Mouse (Mus musculus): ENCODE measurements at regions not wholly inside any gene's neighbourhood (a gene's known extent, or its start where the extent isn't known, plus 50 kb on each side); places are given as distances from the start of the nearest gene placed in this dataset.
A peak's percentile ranks its signal among the peaks of the same experiment; 100 is the strongest.

DNA sequence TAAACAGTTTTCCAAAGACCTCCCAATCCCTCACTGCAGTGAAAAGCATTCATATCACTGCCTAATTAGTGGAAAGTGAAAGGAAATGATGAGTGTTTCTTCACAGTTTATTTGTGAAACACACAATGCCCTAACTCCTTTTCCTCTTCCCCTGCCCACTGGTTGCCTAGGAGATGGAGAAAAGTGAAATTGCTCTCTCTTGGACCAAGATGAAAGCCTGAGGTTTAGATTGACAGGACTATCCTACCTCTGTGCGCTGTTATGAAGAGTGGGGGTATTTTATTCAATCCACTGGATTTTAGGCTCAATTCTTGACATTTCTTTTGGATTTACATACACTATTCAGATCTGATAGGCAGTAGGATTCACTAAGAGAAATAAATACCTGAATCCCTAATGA is 132.1 kb upstream of the Zbtb20 start:
- no peak for TF ChIP-seq CTCF (conservative IDR thresholded peaks at IDR 0.05)
- DNase-seq (ENCODE audit: low spot score in 2 of 2), result no peak
- Histone ChIP-seq H3K4me3 (no peak overlapping the region), H3K27ac (no peak overlapping the region)

DNA sequence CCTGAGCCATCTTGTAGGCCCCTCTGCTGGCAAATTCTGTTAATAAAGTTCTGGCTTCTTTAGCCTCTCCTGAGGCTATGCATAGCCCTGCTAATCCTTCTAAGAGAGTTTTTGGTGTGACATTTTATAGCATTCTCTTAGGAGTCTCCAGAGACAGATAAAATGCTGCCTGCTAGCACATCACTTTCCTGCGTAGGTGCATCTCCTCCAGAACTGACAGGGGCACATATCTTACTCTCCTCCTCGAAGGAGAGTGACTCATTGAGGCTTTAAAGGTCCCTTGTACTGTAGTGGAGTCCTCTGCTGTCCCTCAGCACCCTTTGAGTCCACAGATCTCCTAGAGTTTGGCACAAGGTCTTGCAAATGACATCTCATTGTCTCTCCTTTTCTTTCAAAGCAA is 132.6 kb upstream of the Zbtb20 start:
- no peak overlapping the region for H3K4me3 ChIP-seq
- no peak for TF ChIP-seq CTCF (conservative IDR thresholded peaks at IDR 0.05)
- no peak overlapping the region for H3K27ac ChIP-seq
- no peak for DNase-seq (ENCODE audit: low spot score in 2 of 2)

DNA sequence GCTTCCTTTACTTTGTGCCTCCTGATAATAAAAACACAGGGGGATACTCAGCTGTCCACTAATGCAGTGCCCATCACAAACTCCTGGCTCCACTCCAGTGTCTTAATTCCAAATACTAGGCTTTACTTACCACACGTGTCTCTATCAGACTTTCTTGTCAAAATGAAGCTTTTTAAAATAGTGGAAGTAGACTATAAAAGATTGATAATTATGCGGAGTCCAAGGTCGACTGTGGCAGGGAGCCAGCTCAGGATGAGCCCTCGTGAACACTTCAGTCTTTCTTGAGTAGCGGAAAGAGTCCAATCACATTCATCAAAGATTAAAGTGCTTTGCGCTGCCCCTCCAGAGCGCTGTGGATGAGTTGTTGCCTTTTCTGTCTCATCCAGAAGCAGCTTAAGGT is 147.9 kb upstream of the Zbtb20 start:
- TF ChIP-seq CTCF (conservative IDR thresholded peaks at IDR 0.05), result no peak
- no peak for DNase-seq (ENCODE audit: low spot score in 2 of 2)
- Histone ChIP-seq H3K4me3 (no peak overlapping the region), H3K27ac (no peak overlapping the region)

DNA sequence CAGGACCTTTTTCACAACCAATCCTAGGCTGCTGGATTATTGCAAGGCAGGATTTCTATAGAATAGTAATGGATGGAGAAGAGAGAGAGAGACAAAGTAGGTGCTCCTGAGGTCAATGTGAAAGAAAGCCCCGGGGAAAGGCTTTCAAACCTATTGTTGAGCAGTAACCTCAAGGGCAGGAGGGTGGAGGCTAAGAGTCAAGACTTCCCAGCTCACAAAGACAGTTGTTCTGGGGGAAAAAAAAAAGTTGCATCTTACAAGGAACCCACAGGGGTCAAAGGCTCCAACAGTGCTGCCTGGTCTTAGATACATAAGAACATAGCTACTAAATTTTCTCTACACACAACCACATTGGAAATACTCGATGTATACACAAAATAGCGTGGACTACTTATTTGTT is 155.8 kb upstream of the Zbtb20 start:
- Histone ChIP-seq H3K4me3 (no peak overlapping the region), H3K27ac (no peak overlapping the region)
- TF ChIP-seq CTCF (conservative IDR thresholded peaks at IDR 0.05), result no peak
- DNase-seq (ENCODE audit: low spot score in 2 of 2), result no peak

DNA sequence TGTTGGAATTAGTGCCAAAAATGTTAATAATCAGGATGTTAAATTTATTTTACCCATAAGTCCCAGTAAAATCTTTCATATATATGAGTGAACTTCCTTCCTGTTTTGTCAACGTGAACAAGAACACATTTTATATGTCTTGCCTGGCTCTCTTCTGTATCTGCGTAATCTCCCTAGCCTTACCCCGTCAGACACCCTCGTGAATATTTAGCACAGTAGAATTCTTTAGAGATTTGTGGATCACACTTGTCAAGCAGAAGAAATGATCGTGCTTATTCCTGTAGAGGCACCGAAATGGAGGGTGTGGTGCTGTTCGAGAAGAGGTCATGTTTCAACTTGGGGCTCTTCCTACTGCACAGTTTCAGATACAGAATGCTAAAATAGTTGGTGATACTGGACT is 157.2 kb upstream of the Zbtb20 start:
- peak in 1 of 2 experiments; percentile 11 for DNase-seq (ENCODE audit: low spot score in 2 of 2)
- Histone ChIP-seq H3K27ac (peak overlapping the region; percentile 70), H3K4me3 (no peak overlapping the region)
- no peak for TF ChIP-seq CTCF (conservative IDR thresholded peaks at IDR 0.05)

DNA sequence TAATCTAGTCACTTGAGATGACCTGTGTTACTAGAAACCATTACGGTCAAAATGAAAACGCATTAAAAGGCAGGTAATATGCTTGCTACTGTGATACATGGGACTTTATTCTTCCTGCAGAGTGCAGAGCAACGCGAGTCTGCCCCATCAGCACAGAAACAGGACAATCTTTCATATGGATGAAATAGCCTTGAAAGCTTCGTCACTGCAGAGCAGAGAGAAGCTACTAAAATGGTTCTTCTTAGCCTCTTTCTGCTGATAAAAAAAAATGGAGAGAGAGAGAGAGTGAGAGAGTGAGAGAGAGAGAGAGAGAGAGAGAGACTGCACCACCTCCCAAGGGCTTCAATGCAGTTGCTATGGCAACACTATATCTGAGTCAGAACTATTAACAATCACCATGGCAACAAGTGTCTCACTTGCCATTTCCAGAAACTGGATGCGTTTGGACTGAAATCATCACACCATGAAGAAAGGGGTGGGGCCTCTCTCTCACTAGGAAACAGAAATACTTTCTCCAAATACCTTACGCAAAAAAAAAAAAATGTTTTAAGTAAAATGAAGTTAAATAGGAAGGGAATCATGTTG is 157.8 kb upstream of the Zbtb20 start:
- TF ChIP-seq CTCF (conservative IDR thresholded peaks at IDR 0.05), result no peak
- DNase-seq (ENCODE audit: low spot score in 2 of 2), result peak; percentile 49 to 83

DNA sequence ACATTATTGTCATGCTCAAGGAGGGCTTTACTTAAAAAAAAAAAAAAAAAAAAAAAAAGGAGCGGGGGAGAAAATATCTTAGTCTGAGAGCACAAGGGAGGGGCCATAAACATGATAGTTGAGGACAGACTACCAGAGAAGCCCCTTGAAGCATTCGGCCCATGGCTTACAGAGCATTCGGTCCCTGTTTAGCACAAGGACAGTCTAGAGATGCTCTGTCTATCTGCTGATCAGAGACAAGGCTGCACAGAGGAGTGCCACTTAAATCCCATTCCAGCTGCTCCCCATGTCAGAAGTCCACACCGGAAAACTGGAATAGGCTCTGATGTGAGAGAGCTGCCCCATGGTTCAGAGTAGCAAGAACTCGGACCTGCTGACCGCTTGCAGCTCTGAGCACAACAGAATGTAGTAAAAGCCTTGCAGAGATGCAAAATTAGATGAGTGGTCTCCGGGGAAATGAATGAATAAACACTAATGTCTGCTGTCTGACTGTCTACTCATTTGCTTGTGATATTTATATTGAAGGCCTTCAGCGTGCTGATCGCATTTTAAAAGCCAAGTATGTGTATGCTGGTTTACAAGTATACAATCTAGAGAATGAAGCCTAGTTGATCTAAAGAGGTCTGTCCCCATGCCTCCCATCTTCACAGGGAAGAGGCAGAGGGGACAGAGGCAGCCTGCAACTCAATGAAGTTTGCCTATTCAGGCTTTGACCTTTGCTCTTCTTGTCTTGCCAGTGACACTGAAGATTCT is 158.4 kb upstream of the Zbtb20 start:
- H3K27ac ChIP-seq, result peak overlapping the region; percentile 92
- no peak for TF ChIP-seq CTCF (conservative IDR thresholded peaks at IDR 0.05)
- DNase-seq (ENCODE audit: low spot score in 2 of 2), result no peak

More for the DNA sequence above, 157.8 kb upstream of the Zbtb20 start:
- Histone ChIP-seq H3K4me3 (no peak overlapping the region), H3K27ac (peak overlapping the region; percentile 92)

DNA sequence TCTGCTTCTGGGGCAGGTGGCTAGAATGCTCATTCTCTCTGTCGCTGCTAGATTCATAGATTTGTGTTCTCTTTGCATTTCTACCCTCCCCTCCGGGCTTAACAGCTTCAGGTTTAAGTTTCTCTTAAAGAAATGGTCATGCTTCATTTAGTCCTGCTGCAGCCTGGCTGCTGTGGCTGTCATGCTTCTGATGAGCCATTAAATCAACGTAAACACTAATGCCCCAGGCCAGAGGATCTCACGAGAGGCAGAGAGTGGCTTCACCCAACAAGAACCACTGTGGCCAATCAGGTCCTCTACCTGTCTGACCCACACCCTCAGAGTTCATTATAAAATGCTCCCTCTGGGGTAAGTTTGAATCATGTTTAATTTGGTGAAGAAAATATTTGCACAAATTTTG is 173.0 kb upstream of the Zbtb20 start:
- H3K27ac ChIP-seq, result no peak overlapping the region
- DNase-seq (ENCODE audit: low spot score in 2 of 2), result no peak
- no peak overlapping the region for H3K4me3 ChIP-seq
- TF ChIP-seq CTCF (conservative IDR thresholded peaks at IDR 0.05), result no peak

More for the DNA sequence above, 158.4 kb upstream of the Zbtb20 start:
- no peak overlapping the region for H3K4me3 ChIP-seq

DNA sequence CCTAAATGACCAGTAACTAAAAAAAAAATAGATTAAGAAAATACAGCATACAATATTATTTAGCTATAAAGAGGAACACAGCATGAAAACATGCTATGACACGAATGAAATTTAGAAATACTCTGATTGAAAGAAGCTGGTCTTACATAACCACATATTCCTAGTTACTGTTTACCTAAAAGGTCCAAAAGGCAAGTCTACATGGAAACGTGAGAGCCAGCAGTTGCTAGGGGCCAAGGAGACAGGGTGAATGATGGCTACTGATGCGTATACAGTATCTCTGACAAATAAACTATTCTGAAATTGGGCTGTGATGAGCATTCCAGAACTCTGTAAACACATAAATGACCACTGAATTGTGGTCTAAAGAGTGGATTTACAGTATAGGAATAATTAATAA is 194.5 kb upstream of the Zbtb20 start:
- Histone ChIP-seq H3K27ac (no peak overlapping the region), H3K4me3 (no peak overlapping the region)
- DNase-seq (ENCODE audit: low spot score in 2 of 2), result no peak
- TF ChIP-seq CTCF (conservative IDR thresholded peaks at IDR 0.05), result no peak

DNA sequence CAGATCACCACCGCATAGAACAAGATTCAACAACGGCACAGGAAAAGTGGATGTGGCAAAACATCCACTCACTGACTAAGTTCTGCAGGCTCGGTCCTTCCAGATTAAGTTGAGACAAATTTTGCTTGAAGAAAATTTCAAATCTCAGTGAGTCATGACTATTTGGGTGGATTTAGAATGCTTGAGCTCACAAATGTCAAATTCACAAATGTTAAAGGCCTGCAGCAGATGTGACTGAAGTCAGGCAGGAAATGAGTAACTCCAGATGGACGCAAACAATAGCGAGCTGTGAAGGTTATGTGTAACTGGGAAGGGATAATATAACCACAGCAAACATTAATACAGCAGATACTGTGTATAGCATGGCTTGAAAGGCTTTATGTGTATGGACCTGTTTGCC is 198.5 kb upstream of the Zbtb20 start:
- DNase-seq (ENCODE audit: low spot score in 2 of 2), result no peak

DNA sequence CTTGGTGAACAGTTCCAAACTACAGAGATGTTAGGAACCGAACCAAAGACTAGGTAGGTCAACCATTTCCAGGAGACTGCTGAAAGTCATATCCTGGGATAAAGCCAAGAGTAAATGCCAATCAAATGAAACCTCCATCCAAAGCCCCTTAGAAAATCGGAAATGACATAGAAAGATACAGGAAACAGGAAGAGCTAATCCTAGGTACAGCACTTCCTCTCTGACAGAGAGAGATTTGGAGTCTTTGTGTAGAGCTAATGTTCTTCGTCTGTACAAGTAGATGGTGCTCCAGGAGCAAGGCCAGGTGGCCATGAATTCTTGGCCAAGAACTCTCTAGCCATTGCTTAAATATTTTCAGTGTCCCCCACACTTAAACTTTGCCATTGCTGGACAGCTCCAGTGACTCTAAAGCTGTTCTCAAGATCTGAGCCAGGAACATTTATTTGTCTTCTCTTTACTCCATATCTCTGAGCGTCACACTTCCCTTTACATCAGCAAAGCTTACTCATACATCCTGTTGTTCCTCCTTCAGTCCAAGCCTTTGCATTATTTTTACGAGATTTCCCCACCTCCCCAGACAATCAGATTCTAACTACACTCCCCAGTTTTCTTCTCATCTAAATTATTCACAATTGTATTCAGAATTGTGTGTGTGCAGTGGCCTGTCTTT is 199.1 kb upstream of the Zbtb20 start:
- no peak for TF ChIP-seq CTCF (conservative IDR thresholded peaks at IDR 0.05)
- no peak overlapping the region for H3K4me3 ChIP-seq
- H3K27ac ChIP-seq, result no peak overlapping the region
- DNase-seq (ENCODE audit: low spot score in 2 of 2), result no peak

More for the DNA sequence above, 198.5 kb upstream of the Zbtb20 start:
- no peak overlapping the region for H3K27ac ChIP-seq
- TF ChIP-seq CTCF (conservative IDR thresholded peaks at IDR 0.05), result no peak
- H3K4me3 ChIP-seq, result no peak overlapping the region

DNA sequence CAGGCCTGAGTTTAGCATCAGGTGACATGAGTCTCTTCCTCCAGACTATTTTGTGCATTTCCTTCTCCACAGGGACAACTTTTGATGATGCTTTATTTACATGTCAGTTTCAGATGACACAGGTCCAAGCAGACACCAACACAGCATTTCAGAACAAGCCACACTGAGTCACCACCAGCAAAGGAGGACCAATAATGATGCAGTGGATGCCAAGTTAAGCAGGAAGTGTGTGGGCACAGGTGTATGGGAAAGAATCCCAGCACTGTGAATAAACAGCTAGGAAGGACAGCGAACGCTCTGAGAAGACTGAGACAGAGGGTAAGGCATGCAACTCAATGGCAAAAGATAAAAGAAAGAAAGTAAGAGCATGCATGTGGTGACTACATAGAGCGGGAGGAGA is 200.7 kb upstream of the Zbtb20 start:
- TF ChIP-seq CTCF (conservative IDR thresholded peaks at IDR 0.05), result no peak
- no peak for DNase-seq (ENCODE audit: low spot score in 2 of 2)
- Histone ChIP-seq H3K4me3 (no peak overlapping the region), H3K27ac (no peak overlapping the region)

DNA sequence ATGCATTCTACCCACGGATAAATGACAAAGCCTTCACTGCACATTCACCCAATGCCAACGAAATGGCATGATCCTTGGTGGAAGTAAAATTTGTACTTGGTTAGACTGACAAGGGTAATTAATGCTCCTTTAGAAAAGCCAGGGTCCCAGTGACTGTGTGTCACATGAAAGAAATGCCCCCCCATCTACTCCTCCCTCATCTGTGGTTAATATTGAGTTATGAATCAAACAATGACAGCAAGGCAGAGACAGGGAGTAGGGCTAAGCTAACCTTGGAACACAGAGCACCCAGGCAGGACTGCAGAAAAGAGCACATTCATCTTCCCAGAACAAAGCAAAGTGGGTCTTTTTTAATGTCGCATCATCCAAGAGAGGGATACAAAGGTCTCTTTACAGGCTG is 209.1 kb upstream of the Zbtb20 start:
- no peak for TF ChIP-seq CTCF (conservative IDR thresholded peaks at IDR 0.05)
- no peak for DNase-seq (ENCODE audit: low spot score in 2 of 2)
- Histone ChIP-seq H3K27ac (no peak overlapping the region), H3K4me3 (no peak overlapping the region)

Measured in layer of hippocampus, adult 2 months (tissue).